Mouse (Mus musculus) CD4-positive helper T cell, adult 2 months (primary cell): Measurements from ENCODE around the gene Fastkd5.
A peak's percentile ranks its signal among the peaks of the same experiment; 100 is the strongest.
"Not testable (repeated sequence)": the region's sequence is repeated elsewhere in the genome, so short reads cannot be mapped to it uniquely, and the experiment has no call there.

Experiments
- DNase-seq: peaks from one replicate; pipeline ENCODE4 v3.0.0-alpha.2; 2012; ENCODE audit warnings: low read depth, missing footprints, low spot score

The Fastkd5 gene

DNA sequence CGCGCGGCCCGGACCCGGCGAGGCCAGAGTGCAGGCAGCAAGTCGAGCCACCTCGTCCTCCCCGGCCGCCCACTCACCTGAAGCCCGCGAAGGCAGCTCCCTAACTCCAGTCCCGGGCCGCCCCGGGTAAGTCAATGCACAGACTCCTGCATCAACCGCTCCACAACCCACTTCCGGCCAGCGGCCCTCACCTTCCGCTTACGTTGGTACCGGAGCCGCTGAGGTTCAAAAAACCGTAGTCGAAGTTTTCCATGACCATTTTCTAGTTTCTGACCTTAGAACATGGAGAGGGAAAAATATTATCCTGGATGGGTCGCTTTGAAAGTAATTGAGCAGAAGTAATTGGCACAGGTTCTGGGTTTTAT, at the start of gene Fastkd5, which contains the start of gene Ubox5:
Gene Fastkd5 (minus strand): TSS at position 189 of the 365 bp plus-strand sequence.
Gene Ubox5 (minus strand): TSS at position 200 of the 365 bp plus-strand sequence.
- DNase-seq = peak; percentile 89

DNA sequence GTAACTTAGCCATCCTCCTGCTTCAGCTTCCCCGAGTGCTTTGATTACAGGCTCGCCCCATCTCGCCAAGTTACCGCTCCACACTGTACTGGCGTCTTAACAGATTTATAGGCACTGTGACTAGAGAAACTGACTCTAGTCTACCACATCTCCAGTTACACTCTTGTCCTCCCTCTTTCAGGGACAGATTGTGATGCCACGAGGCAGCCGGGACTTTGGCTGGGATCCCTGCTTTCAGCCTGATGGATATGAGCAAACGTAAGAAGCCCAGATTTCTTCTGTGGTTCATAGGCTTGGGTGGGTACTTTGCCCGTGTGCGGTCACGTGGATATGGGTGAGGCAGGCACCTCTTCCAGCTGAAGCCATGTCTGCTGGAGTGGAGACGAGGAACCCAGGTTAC, 49.3 kb upstream of the Fastkd5 start:
- no peak for DNase-seq

DNA sequence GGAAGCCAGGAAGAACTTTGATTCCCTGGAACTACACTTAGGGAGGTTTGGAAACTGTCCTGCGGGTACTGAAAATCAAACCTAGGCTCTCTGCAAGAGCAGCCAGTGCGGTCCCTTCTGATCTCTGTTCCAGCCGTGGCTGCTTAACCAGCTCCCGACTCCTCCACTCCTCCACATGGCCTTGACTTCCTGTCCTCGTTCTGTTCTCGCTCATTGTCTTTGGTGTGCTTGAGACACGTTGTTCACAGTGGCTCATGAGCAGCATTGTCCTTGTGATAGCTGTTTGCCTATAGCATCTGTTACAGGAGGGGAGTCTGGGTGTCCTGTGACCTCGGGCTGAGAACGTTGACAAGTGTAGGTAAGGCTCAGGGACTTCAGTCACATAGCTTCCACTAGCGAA, 47.4 kb upstream of the Fastkd5 start:
- DNase-seq = no peak

DNA sequence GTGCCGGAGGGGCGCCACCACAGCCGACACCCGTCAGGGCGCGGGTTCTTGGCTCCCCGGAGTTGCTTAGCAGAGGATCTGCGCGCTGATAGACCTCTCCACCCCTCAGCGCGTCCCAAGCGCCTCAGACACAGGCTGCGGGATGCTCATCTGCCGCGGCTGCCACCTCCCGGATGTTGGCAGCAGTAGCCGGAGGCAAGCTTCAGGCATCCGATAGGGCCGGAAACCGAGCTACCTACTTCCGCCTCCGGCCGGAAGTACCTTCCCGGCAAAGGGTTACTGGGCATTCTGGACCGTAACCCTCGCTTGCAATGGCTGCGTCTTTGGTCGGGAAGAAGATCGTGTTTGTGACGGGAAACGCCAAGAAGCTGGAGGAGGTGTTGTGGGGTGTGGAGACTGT, 37.7 kb upstream of the Fastkd5 start, which contains the start of gene Itpa:
Gene Itpa (plus strand): TSS at position 52 of the 400 bp plus-strand sequence.
- DNase-seq = peak; percentile 90

DNA sequence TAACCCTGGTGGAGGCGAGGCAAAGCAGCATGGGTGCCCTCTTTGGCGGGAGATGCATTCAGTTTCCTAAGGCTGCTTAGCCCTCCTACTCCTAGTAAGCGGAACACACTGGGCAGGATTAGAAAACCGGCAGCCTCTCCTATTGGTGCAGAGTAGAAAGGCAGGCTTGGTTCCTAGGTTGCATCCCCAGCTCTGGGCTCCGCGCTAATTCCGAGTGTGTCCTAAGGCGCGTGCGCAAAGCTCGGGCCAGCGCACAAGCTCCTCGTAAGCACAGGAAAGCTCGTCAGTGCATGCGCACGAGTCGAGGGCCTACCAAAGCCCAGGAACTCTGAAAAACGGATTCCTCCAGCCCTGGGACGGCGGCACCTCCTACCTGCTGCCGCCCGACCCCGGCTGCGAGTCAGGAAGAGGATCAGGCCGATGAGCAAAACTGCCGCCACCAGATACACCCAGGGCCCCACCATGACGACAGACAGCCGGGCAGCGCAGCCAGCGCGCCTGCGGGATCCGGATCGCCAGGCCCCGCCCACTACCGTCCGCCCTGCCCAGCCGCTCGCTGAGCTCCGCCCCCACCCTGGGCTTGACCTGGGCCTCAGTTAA, 34.4 kb upstream of the Fastkd5 start, which contains the start of gene Ddrgk1:
Gene Ddrgk1 (minus strand): TSS at position 558 of the 600 bp plus-strand sequence.
- peak; percentile 95 for DNase-seq

DNA sequence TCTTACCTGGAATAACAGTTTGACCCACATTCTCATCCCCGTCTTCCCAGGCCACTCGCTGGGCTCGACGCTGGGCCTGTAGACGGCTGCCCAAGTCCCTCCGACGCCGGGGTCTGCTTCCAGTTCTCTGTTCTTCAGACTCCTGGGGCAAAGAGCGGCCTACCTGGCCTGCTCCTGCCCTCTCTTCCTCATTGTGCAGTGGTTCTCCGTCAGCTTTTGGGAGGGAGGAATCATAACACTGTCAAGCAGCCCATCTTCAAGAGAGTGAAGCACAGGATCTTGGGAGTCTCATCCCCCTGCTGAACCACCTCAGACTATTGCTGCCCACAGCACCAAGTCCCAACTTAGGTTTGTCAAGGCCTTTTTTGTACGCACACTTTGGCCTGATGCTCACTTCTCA, 33.5 kb upstream of the Fastkd5 start:
- DNase-seq = no peak

DNA sequence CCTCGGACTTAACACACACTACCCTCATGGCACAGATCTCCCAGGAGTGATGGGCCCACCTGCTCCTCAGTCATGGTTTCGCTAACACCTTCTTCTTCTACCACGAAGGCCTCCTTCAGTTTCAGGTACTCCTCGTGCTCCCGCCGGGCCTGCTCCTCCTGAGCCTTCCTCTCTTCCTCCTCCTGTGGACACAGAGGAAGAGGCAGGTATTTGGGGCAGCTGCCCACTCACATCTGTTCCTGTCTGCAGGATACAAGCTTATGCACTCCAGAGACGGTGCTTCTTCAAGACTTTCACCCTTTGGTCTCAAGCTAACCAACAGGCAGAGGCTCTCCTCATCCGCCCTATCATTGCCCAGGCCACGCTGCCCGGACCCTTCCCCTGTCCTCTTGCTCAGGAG, 28.7 kb upstream of the Fastkd5 start:
- DNase-seq = no peak

DNA sequence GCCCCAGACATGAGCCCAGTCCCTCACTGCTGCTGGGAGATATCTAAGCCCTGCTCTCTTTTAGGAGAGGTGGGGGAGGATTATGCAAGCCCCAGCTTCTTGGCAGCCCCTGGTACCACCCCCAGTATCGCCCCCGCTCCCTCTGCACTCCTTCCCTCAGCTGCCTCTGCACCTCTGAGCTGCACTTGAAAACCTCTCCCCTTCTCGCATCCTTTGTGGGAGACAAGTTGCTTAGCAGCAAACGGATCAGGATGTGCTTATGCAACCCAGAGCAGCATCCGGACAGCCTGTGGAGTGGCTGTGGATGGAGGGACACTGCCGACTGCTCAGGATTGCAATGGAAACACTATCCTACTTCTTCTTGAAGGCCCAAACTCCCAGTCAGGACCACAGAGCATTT, 27.7 kb upstream of the Fastkd5 start:
- no peak for DNase-seq

DNA sequence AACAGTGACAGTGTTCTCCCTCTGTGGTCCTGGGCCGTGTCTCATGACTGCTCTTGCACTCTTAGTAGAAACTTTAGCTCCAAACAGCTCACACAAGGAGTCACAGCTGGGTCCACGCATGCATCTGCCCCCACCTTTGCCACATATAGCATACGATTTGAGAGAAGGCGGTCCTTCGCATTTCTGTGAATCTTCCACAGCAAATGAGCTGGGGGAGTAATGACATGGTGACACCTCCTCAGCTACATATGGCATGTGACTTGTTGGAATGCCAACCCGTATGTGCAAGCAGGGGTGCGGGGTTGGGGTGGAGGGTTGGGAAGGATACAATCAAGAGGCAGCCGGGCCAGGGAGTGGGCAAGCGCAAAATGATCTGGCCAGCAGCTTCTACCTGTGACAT, 26.7 kb upstream of the Fastkd5 start:
- DNase-seq = no peak

DNA sequence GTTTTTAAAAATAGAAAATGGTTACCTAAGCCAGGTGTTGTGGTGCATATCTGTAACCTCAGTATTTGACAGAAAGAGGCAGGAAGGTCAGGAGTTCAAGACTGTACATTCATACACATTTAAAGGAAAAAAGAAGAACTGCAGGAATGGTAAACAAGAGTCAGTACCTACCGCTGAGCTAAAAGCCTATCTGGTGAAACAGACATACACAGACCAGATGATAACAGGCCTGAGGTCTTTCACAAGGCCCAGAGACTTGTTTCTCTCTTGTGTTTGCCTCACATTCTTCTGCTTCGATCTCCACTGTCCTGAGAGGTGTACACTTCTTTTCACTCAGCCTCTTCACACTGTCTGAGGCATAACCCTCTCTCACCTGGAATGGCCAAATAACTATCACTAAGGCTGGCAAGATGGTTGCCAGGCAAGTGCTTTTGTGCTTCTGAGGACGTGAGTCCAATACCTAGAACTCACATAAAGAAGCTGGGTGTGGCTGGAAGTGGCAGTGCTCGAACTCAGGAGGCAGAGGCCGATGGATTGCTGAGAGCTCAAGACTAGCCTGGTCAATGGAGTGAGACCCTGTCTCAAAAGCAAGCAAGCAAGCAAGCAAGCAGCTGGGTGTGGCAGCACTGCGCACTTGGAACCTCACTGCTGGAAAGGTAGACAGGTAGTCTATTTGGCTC, 26.0 kb upstream of the Fastkd5 start:
- no peak for DNase-seq

DNA sequence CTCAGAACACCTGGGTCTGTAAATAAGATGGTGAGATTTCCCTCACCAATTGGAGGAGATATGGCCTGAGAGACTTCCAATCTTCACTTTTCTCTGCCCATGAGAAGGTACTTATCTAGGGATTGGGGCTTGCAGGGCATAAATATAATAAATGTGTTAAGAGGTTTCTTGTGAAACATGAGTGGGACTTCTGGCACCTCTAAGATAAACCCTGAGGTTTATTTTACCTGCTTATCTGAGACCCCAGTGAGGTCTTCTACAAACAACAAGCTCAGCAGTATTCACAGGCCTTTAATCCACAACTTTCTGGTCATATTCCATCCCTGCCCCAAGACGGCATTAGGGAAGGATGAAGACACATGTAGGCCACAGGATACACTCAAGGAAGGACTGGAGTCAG, 23.9 kb upstream of the Fastkd5 start:
- DNase-seq = no peak

DNA sequence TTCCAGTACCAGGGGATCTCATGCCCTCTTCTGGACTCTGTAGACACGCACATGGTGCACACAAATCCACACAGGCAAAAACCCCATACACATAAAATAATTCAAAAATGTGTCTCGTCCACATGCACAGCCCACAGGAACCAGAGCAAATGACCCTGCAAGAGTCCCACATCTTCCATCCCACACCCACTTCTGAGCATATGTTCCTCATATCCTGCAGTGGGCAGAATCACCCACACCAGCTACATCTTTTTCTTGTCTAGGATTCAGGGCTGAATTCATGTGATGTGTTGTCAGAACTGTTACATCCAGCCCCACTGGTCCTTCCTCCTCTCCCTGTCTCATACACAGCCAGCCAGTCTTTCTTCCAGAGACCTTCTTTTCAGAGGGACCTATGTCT, 23.5 kb upstream of the Fastkd5 start:
- no peak for DNase-seq

DNA sequence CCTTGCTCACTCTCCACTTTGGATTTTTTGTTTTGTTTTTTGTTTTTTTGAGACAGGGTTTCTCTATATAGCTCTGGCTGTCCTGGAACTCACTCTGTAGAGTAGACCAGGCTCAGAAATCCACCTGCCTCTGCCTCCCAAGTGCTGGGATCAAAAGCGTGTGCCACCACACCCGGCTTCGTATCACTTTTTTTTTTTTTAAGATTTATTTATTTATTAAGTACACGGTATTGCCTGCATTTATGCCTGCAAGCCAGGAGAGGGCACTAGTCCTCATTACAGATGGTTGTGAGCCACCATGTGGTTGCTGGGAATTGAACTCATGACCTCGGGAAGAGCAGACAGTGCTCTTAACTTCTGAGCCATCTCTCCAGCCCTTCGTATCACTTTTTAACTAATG, 19.2 kb upstream of the Fastkd5 start:
- not testable (repeated sequence) for DNase-seq

DNA sequence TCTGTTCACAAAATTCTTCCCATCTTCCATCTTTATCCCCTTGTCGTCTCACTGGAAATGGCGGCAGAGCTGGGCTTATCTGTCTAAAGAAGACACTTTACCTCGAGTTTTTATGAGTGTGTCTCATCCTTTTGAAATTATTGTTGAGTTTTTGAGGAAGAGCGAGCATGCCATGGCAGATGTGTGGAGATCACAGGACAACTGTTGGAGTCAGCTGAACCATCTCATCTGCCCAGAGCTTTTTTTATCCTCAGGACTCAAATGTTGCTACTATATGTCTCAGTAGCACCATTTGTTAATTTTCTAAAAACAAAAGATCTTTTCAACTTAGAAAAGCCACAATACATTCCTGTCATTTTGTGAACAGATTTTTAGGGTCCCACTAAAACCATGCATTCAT, 15.4 kb upstream of the Fastkd5 start:
- DNase-seq = no peak

DNA sequence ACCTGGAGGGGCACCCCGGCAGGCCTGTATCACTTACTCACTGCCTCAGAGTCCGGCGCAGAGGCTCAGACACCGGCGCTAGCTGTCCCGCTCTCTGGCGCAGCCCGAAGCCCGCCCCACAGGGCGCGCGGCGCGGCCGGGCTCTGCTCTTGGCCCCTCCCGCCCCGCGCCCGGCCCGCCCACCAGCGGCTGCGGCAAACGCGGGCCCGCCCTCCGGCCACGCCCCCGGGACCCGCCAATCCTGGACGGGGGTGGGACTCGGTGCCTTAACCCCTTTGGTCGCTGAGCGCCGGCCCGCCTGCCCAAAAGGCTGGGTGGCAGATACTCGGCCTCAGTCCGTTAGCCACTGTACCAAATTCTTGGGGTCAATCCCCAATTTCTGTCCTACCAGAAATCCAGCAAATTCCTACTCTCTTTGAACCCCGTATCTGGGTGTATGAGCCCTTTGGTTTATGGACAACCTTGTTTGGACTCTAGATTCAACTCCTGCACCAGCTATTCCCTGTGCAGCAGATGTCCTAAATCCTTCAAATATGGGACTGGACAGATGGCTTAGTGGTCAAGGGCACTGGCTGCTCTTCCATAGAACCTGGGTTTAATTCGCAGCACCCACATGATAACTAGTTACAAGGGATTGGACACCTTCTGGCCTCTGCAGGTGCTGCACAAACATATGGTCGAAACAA, 13.0 kb upstream of the Fastkd5 start, which contains the start of gene Lzts3:
Gene Lzts3 (minus strand): TSS at position 120 of the 686 bp plus-strand sequence.
- DNase-seq = peak; percentile 85

DNA sequence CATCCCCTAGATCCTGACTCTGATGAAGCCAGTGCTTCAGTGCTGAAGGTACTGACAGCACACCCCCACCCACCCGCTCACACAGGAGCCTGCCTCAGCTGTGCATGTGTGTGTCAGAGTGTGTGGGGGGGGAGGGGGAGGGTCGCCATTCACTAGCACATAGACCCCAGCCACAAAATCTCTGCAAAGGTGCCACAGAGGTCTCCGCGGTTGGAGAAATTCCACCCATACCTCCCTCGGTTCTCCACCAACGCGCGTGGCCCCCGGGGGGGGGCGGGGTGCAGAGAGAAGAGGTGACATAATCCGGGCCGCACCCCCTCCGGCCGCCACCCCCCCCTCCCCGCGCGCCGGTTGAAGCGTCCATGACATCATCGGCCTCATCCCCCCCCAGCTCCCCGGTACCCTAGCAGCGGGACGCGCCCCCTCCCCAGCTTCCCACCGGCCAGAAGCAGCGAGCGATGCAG, 12.4 kb upstream of the Fastkd5 start:
- peak; percentile 58 for DNase-seq

DNA sequence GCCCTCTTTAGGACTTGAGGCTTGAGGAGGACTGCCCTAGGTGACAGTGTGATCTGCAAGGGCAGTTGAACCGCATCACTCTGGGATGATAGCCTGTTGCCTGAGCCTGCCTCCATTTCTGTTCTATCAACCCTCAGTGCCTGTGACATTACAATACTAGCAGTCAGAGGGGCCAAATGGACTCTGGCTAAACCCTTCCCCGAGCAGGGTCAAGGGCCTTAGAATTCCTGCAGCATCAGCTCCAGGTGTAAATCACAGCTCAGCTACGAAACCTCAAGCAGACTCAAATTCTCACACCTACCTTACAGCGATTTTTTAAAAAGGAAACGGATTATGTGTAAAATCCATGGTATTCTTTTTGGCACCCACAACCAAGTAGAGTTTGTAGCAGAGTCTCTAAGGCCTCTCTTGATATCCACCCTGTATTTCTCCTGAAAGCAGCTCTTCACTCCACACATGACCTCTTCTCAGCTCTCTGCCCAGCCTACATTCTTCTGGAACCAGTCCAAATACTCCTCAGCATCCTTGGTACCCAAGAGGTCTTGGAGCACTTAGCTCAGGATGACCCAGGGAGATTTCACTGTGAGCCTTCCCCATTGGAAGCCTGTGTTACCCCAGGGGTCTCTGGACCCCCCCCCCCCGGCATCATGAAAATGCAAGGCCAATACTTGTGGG, 11.7 kb upstream of the Fastkd5 start:
- no peak for DNase-seq

DNA sequence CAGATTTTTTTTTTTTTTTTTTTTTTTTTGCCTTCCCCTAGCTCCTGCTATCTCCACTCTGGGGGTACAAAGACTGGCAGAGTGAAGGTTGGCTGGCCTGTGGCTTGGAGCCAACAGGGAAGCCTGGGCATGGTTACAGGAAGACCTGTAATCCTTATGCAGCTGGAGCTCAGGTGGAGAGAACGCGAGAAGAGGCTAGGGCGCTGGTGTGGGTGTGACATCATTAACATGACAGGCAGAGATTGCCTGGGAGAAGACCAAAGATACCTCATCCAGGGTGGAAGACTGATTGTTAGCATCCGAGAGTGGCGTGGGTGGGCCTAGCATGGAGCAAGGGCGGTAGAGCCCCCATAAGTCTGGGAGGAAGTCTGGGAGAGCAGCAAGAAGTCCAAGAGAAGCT, 9.4 kb upstream of the Fastkd5 start:
- no peak for DNase-seq

DNA sequence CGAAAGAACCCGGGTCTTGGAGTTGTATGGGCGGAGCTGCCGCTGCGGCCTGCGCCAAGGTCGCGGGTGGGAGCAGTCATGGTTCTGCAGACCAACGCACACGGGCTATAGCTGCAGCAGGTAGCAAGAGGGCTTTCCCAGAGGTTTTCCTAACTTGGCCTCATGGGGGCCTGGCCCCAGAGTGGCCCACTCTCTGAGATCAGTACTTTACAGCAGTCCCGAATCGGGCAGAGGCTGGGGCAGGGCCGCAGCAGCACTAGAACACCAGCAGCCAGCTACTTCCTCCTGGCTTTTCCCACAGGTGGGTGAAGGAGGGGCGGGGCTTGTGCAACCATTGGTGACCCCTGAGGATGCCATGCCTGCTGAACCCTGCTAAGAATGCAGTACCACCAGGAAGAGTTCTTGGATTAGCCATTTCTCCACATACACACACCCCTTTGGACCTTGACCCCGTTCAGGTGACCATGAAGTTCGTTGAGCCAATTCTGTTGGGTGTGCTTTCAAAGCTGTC, 8.3 kb upstream of the Fastkd5 start:
- DNase-seq = no peak

DNA sequence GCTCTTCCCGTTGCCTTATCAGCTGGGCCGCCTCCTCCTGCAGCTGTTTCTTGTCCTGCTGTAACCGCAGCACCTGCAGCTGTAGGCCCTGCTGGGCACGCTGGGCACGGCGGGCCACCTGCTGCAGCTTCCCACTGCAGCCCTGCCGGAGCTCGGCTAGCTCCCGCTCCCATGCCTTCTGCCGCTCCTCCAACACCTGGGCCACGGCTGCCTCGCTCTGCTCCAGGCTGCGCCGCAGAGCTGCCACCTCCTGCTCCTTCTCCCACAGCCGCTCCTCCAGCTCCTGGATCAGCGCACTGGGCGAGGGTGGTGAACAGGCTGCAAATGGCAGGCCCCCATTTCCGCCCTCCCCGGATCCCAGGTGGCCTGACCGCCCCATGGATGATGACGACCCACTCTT, 6.0 kb upstream of the Fastkd5 start:
- DNase-seq = peak; percentile 32

DNA sequence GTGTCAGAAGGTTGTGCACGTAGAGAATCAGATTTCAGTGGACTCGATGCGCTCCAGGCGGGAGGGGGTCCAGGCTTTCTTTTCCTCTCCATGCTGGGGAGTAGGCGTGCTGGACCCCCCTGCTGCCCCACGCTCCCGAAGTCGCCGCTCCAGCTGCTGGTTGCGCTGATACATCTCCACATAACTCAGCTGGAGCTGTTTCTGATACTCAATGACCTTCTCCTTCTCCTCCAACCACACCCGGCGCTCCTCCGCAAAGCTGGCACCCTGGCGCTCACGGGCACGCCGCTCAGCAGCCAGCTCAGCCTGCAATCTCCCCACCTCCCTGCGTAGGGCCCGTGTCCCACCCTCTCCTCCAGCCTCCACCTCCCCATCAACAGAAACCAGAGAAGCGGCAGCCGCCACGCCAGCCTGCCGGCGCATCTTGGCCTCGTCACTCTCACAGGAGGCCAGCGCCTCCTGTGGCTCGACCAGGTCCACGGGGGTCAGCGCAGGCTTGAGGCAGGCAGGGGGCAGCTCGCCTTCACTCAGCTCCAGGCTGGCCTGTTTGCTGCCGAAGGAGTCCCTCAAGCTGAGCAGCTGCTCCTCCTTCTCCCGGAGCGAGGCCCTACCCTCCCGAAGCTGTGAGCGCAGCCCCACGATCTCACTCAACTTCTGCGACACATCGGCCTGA, 5.0 kb upstream of the Fastkd5 start:
- DNase-seq = peak; percentile 30
